Mouse (Mus musculus) thymus, adult 2 months (tissue): ENCODE results near the gene Gm49354.

Experiments used
- CTCF ChIP-seq: fragments of 200-500 bp; IDR thresholded peaks from 2 replicates; pipeline ENCODE4 v1.5.1; 2012; ENCODE audit warnings: mild to moderate bottlenecking, control low read depth, low read length, moderate library complexity, borderline replicate concordance; ENCODE audit not compliant: control insufficient read depth, poor library complexity, insufficient read depth; ENCODE audit errors: extremely low read depth
- POLR2A ChIP-seq: fragments of 200-500 bp; IDR thresholded peaks from 2 replicates; pipeline ENCODE4 v1.6.1; 2012; ENCODE audit warnings: mild to moderate bottlenecking, low read length, control low read depth, moderate library complexity; ENCODE audit not compliant: control insufficient read depth, poor library complexity, insufficient read depth; ENCODE audit errors: extremely low read depth

- TF ChIP-seq CTCF (no peak), POLR2A (no peak)
Measured at GRCm38 (mm10) chr13:59796466-59796848, 14.4 kb upstream of the Gm49354 start.
